Mouse (Mus musculus) forebrain, embryonic 10.5 days (tissue): ENCODE results near the gene Mrpl48. TPM values are rescaled to one million over a fixed set of nuclear protein-coding genes. Genes with fewer than 3 reads are reported as not detected.

Experiments
- DNase-seq: peaks from one replicate; pipeline ENCODE4 v3.0.0-alpha.2; 2017; ENCODE audit warnings: low spot score; ENCODE audit errors: extremely low spot score
- H3K27ac ChIP-seq: fragments of 300-500 bp; sonication (generic); 2 replicates; pipeline ENCODE4 v1.5.1; 2016; ENCODE audit warnings: mild to moderate bottlenecking
- H3K27me3 ChIP-seq: fragments of 300-500 bp; sonication (generic); 2 replicates; pipeline ENCODE4 v1.6.1; 2016; ENCODE audit warnings: mild to moderate bottlenecking; ENCODE audit not compliant: poor library complexity, severe bottlenecking
- H3K36me3 ChIP-seq: fragments of 300-500 bp; sonication (generic); replicated peaks from 2 replicates; pipeline ENCODE4 v1.6.1; 2016; ENCODE audit warnings: mild to moderate bottlenecking, moderate library complexity
- H3K4me1 ChIP-seq: fragments of 300-500 bp; sonication (generic); 2 replicates; pipeline ENCODE4 v1.6.1; 2016
- H3K4me3 ChIP-seq: fragments of 300-500 bp; sonication (generic); 2 replicates; pipeline ENCODE4 v1.5.1; 2016; ENCODE audit warnings: mild to moderate bottlenecking, moderate library complexity
- H3K9me3 ChIP-seq: fragments of 300-500 bp; sonication (generic); 2 replicates; pipeline ENCODE4 v1.6.1; 2016; ENCODE audit warnings: mild to moderate bottlenecking, moderate library complexity
- WGBS: fragments of 180-500 bp; shearing (Covaris S2); methylation state at CpG from one replicate; pipeline ENCODE4 v1.1.7; 2016; 5-methylcytosine and 5-hydroxymethylcytosine counted together
- polyA plus RNA-seq: library from polyadenylated mRNA; unstranded; fragments of >200 nt; fragmentation: Nextera tagmentation; extraction: Ambion mirVana; gene quantifications from 2 replicates; pipeline ENCODE4 v1.2.1, GENCODE M21; 2016

Gene Mrpl48
- polyA plus RNA-seq, 1 experiment from 2014 or later, result 56.6 TPM

GRCm38 (mm10) chr7:100547631-100548030 lies 60.5 kb downstream of the Mrpl48 start:
- no peaks in the 10 kb centered on the region for H3K9me3 ChIP-seq
- no peak overlapping the region for H3K27ac ChIP-seq
- H3K4me1 ChIP-seq, result no peaks in the 10 kb centered on the region
- H3K36me3 ChIP-seq, result peaks cover 17% of the 10 kb centered on the region
- no peaks in the 10 kb centered on the region; the same call in 1 of the 2 replicates for H3K27me3 ChIP-seq
- DNase-seq, result no peak
- 86% methylated on average over 4 of the region's 4 CpGs for WGBS
- H3K4me3 ChIP-seq, result no peak overlapping the region

GRCm38 (mm10) chr7:100544437-100544836 lies 63.7 kb downstream of the Mrpl48 start:
- H3K36me3 ChIP-seq, result peaks cover 19% of the 10 kb centered on the region
- 76% methylated on average over 1 of the region's 1 CpGs for whole genome bisulfite sequencing
- no peak for DNase-seq
- no peaks in the 10 kb centered on the region; the same call in 1 of the 2 replicates for H3K27me3 ChIP-seq
- no peaks in the 10 kb centered on the region for H3K9me3 ChIP-seq
- no peaks in the 10 kb centered on the region for H3K4me1 ChIP-seq
- H3K27ac ChIP-seq, result no peak overlapping the region
- H3K4me3 ChIP-seq, result no peak overlapping the region

GRCm38 (mm10) chr7:100539516-100539915 lies 68.6 kb downstream of the Mrpl48 start:
- Histone ChIP-seq H3K27ac (no peak overlapping the region), H3K36me3 (peaks cover 18% of the 10 kb centered on the region), H3K4me3 (no peak overlapping the region), H3K27me3 (no peaks in the 10 kb centered on the region; the same call in 1 of the 2 replicates), H3K4me1 (peaks cover 14% of the 10 kb centered on the region), H3K9me3 (no peaks in the 10 kb centered on the region)
- DNase-seq, result no peak
- WGBS, result 95% methylated on average over 9 of the region's 9 CpGs

GRCm38 (mm10) chr7:100537519-100537902 lies 70.6 kb downstream of the Mrpl48 start:
- WGBS, result 35% methylated on average over 7 of the region's 7 CpGs
- H3K9me3 ChIP-seq, result no peaks in the 10 kb centered on the region
- peaks cover 14% of the 10 kb centered on the region for H3K4me1 ChIP-seq
- no peaks in the 10 kb centered on the region for H3K27me3 ChIP-seq
- peak overlapping the region; percentile 71 for H3K4me3 ChIP-seq
- no peak for DNase-seq
- H3K36me3 ChIP-seq, result peaks cover 18% of the 10 kb centered on the region
- peak overlapping the region; percentile 87 for H3K27ac ChIP-seq

DNA sequence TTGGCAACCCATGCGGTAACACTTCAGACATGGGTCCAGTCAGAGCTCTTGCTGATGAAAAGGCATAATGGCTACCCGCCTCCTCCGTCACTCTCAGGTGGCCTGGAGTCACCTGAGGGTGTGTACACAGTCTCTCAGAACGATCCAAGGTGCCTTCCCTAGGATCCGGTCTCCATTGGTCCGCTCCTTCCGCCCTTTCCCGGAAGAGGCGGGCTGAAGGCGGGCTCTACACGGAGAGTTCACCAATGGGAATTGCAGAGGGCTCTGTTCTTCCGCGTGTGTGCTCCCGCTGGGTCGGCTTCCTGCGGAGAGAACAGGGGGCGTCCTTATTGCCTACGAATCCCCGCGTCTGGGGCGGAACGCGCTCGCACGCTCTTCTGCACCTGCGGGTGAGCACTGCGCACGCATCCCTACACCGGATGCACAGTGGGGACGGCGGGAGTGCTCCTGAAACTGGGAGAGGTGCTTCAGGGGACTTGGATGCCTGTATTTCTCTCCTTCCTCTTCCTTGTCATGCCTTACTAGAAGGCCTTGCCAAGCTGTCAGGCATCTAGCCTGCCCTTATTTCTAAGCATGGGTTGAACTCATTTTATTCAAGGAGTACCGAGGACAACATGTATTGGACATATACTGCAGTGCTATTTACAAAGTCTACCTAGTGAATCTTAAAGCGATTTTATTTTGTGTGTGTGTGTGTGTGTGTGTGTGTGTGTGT lies 71.1 kb downstream of the Mrpl48 start, which contains the start of gene Coa4:
TSS of gene Coa4 (plus strand) at position 268 of the 715 bp plus-strand sequence.
- H3K9me3 ChIP-seq, result no peaks in the 10 kb centered on the region
- H3K36me3 ChIP-seq, result peaks cover 18% of the 10 kb centered on the region
- H3K4me3 ChIP-seq, result peak within 1 kb of the TSS; percentile 71
- peaks cover 14% of the 10 kb centered on the region for H3K4me1 ChIP-seq
- DNase-seq, result peak; percentile 92
- no peaks in the 10 kb centered on the region for H3K27me3 ChIP-seq
- peak within 1 kb of the TSS; percentile 87 for H3K27ac ChIP-seq
- WGBS, result under 1% methylated on average over 33 of the region's 33 CpGs

DNA sequence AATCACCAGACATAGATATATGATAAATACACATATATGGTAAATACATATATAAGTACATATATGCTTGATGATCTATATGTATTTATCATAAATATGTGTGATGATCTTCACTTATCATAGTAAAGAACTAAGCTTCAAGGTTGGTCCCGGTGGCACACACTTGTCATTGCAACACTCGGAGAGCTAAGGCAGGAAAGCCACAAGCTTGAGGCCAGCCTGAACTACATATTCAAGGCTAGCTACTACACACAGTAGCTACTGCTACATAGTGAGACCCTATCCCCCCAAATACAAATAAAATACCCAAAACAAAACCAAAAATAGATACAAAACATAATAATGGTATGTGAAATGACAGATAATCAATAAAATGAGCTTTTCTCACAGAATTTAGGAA lies 72.3 kb downstream of the Mrpl48 start:
- Histone ChIP-seq H3K27ac (no peak overlapping the region), H3K27me3 (no peaks in the 10 kb centered on the region), H3K36me3 (peaks cover 18% of the 10 kb centered on the region), H3K4me1 (peaks cover 14% of the 10 kb centered on the region), H3K4me3 (peak overlapping the region; percentile 71; the same call in 1 of the 2 replicates), H3K9me3 (no peaks in the 10 kb centered on the region)
- no peak for DNase-seq
- 87% methylated on average over 2 of the region's 2 CpGs for WGBS

- DNase-seq, result no peak
- no peaks in the 10 kb centered on the region for H3K27me3 ChIP-seq
- WGBS, result 91% methylated on average over 3 of the region's 3 CpGs
- no peaks in the 10 kb centered on the region for H3K9me3 ChIP-seq
- no peak overlapping the region for H3K4me3 ChIP-seq
- H3K27ac ChIP-seq, result no peak overlapping the region
- peaks cover 14% of the 10 kb centered on the region for H3K4me1 ChIP-seq
- peaks cover 6% of the 10 kb centered on the region for H3K36me3 ChIP-seq
These were observed 73.9 kb downstream of the Mrpl48 start for GRCm38 (mm10) chr7:100534216-100534615.

GRCm38 (mm10) chr7:100533503-100533902 lies 74.6 kb downstream of the Mrpl48 start:
- H3K4me3 ChIP-seq, result no peak overlapping the region
- peaks cover 14% of the 10 kb centered on the region for H3K4me1 ChIP-seq
- no peak overlapping the region for H3K27ac ChIP-seq
- no peaks in the 10 kb centered on the region for H3K27me3 ChIP-seq
- DNase-seq, result no peak
- H3K36me3 ChIP-seq, result no peaks in the 10 kb centered on the region
- 83% methylated on average over 2 of the region's 2 CpGs for WGBS
- H3K9me3 ChIP-seq, result no peaks in the 10 kb centered on the region

DNA sequence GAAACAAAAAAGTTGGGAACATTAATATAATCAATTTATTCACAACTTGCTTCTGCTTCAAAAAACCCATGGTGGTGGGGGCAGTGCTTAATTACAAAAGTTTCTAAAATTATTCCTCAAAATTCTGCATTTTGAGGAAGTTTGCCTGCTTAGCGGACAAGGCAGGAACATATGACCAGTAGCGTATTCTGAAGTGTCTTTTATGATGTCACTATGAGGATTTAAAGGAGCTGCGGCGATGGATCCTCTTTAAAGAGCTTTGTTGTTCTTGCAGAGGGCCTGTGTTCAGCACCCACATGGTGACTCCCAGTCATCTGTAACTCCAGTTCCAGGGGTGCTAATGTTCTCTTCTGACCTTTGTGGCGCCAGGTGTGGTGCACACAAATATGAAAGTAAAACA lies 77.3 kb downstream of the Mrpl48 start:
- WGBS, result 92% methylated on average over 5 of the region's 5 CpGs
- DNase-seq, result no peak
- H3K4me1 ChIP-seq, result no peaks in the 10 kb centered on the region
- no peaks in the 10 kb centered on the region for H3K9me3 ChIP-seq
- H3K27ac ChIP-seq, result no peak overlapping the region
- H3K36me3 ChIP-seq, result no peaks in the 10 kb centered on the region
- no peaks in the 10 kb centered on the region for H3K27me3 ChIP-seq
- no peak overlapping the region for H3K4me3 ChIP-seq

GRCm38 (mm10) chr7:100524669-100525068 lies 83.4 kb downstream of the Mrpl48 start:
- 80% methylated on average over 8 of the region's 8 CpGs for WGBS
- Histone ChIP-seq H3K9me3 (no peaks in the 10 kb centered on the region), H3K36me3 (no peaks in the 10 kb centered on the region), H3K27ac (no peak overlapping the region), H3K27me3 (no peaks in the 10 kb centered on the region), H3K4me1 (no peaks in the 10 kb centered on the region), H3K4me3 (no peak overlapping the region)
- DNase-seq, result no peak

GRCm38 (mm10) chr7:100522222-100522621 lies 85.9 kb downstream of the Mrpl48 start:
- 72% methylated on average over 3 of the region's 3 CpGs for WGBS
- no peak for DNase-seq

DNA sequence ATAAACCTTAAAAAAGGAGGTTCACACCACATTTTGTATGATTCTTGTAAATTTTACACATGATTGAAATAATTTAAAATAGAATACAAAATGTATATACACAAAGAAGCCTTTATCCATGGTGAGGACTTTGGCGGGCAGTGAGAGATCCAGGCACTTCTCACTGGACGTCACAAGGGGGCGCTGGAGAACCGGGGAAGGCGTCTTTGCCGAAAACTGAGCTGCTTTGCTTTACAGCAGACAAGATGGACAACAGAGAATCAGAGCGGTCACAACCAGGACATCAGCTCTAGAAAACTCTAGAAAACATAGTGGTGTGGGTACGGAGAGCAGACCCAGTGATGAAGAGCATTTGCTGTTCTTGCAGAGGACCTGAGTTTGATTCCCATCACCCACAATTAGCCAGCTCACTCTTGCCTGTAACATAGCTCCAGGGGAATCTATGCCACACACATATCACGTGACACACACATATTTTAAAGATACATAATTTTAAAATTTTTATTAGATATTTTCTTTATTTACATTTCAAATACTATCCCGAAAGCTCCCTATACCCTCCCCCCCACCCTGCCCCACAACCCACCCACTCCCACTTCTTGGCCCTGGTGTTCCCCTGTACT lies 87.3 kb downstream of the Mrpl48 start:
- no peaks in the 10 kb centered on the region for H3K36me3 ChIP-seq
- no peaks in the 10 kb centered on the region for H3K4me1 ChIP-seq
- no peak overlapping the region for H3K4me3 ChIP-seq
- no peaks in the 10 kb centered on the region for H3K9me3 ChIP-seq
- H3K27me3 ChIP-seq, result no peaks in the 10 kb centered on the region
- peak; percentile 84 for DNase-seq
- H3K27ac ChIP-seq, result no peak overlapping the region
- WGBS, result 25% methylated on average over 10 of the region's 10 CpGs

More at GRCm38 (mm10) chr7:100522222-100522621, 85.9 kb downstream of the Mrpl48 start:
- H3K27ac ChIP-seq, result no peak overlapping the region
- no peaks in the 10 kb centered on the region for H3K9me3 ChIP-seq
- no peaks in the 10 kb centered on the region for H3K27me3 ChIP-seq
- H3K4me1 ChIP-seq, result no peaks in the 10 kb centered on the region
- H3K4me3 ChIP-seq, result no peak overlapping the region
- no peaks in the 10 kb centered on the region for H3K36me3 ChIP-seq

DNA sequence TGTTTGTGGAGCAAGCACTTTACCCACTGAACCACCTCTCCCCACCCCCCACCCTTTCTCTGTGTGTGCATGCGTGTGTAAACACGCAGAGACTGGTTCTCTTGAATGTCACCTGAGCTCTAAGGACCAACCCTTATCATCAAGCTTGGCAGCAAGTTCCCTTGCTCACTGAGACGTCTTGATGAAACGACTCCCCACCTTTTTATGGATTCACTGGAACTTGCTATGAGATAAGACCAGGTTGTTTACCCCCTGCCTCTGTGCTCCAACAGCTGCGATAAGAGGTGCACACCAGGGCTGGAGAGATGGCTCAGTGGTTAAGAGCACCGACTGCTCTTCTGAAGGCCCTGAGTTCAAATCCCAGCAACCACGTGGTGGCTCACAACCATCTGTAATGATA lies 87.9 kb downstream of the Mrpl48 start:
- no peaks in the 10 kb centered on the region for H3K27me3 ChIP-seq
- WGBS, result 67% methylated on average over 7 of the region's 7 CpGs
- no peaks in the 10 kb centered on the region for H3K9me3 ChIP-seq
- no peaks in the 10 kb centered on the region for H3K36me3 ChIP-seq
- no peak for DNase-seq
- H3K4me1 ChIP-seq, result no peaks in the 10 kb centered on the region
- no peak overlapping the region for H3K4me3 ChIP-seq
- no peak overlapping the region for H3K27ac ChIP-seq
